Mouse (Mus musculus): ENCODE measurements around the gene Cnnm4. TPM values are rescaled to one million over a fixed set of nuclear protein-coding genes. Genes with fewer than 3 reads are reported as not detected.
A peak's percentile ranks its signal among the peaks of the same experiment; 100 is the strongest.

Cnnm4 gene
- polyA plus RNA-seq, 1 experiment, result 21.6 TPM

DNA sequence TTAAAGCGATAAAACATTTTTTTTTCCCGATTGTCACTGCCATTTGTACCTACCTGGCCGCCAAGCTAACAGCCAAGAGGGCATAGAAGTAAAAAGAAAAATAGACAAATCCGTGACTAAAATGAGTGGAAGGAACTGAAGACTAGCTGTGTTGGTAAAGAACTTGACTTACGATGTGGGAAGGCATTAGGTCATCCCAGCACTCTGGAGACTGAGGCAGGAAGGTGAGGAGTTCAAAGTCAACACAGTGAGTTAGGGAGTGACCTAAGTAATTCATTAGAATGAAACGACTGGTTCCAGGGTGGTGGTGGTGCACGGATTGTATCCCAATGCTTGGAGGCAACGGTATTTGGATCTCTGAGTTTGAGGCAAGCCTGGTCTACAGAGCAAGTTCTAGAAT, 25.9 kb upstream of the Cnnm4 start:
- TF ChIP-seq TCF3 (IDR thresholded peaks at IDR 0.05; ENCODE audit: insufficient read length, low read depth) (no peak), MAX (IDR thresholded peaks at IDR 0.05; ENCODE audit: low read depth) (no peak)
- no peaks in the 10 kb centered on the region for H3K79me2 ChIP-seq (ENCODE audit: control insufficient read depth, insufficient read depth)
- peak overlapping the region; percentile 53 for H3ac ChIP-seq (ENCODE audit: control insufficient read depth, insufficient read length)
- peak overlapping the region; percentile 59 for H3K4me3 ChIP-seq
- H3K27me3 ChIP-seq (ENCODE audit: control insufficient read depth, insufficient read depth, insufficient read length), result no peaks in the 10 kb centered on the region
- H3K36me3 ChIP-seq (ENCODE audit: control insufficient read depth, insufficient read depth), result peaks cover 10% of the 10 kb centered on the region
- peak overlapping the region; percentile 65 for H3K4me2 ChIP-seq (ENCODE audit: low read depth)

- Histone ChIP-seq H3K27me3 (ENCODE audit: control insufficient read depth, insufficient read depth, insufficient read length) (no peaks in the 10 kb centered on the region), H3ac (ENCODE audit: control insufficient read depth, insufficient read length) (no peak overlapping the region), H3K4me2 (ENCODE audit: low read depth) (no peak overlapping the region), H3K79me2 (ENCODE audit: control insufficient read depth, insufficient read depth) (no peaks in the 10 kb centered on the region), H3K4me3 (no peak overlapping the region), H3K36me3 (ENCODE audit: control insufficient read depth, insufficient read depth) (peaks cover 10% of the 10 kb centered on the region)
- TF ChIP-seq CEBPB (IDR thresholded peaks at IDR 0.05; ENCODE audit: insufficient read depth, poor library complexity, severe bottlenecking) (no peak), TCF12 (IDR thresholded peaks at IDR 0.05; ENCODE audit: insufficient read depth, poor library complexity, severe bottlenecking) (no peak), USF1 (IDR thresholded peaks at IDR 0.05; ENCODE audit: low read depth) (no peak), MAX (IDR thresholded peaks at IDR 0.05; ENCODE audit: low read depth) (no peak), MYOD1 (IDR thresholded peaks at IDR 0.05; ENCODE audit: control insufficient read depth in 1 of 3, insufficient read length in 2 of 3, low read depth in 2 of 3) (no peak), REST (IDR thresholded peaks at IDR 0.05; ENCODE audit: insufficient read depth, insufficient read length) (no peak), POLR2A (IDR thresholded peaks at IDR 0.05; ENCODE audit: insufficient read length, low read depth) (no peak), MYOG (IDR thresholded peaks at IDR 0.05; ENCODE audit: control insufficient read depth in 1 of 3, insufficient read depth in 1 of 3, insufficient read length in 2 of 3, low read depth in 2 of 3) (no peak), TCF3 (IDR thresholded peaks at IDR 0.05; ENCODE audit: insufficient read length, low read depth) (no peak), E2F4 (IDR thresholded peaks at IDR 0.05; ENCODE audit: insufficient read depth) (no peak), SRF (IDR thresholded peaks at IDR 0.05; ENCODE audit: control insufficient read depth, insufficient read length, low read depth) (no peak), POLR2AphosphoS2 (IDR thresholded peaks at IDR 0.05; ENCODE audit: insufficient read length, low read depth) (no peak)
Observed at GRCm38 (mm10) chr1:36446106-36446824, 25.2 kb upstream of the Cnnm4 start.

GRCm38 (mm10) chr1:36446841-36447240, 24.6 kb upstream of the Cnnm4 start:
- no peak for TF ChIP-seq REST (IDR thresholded peaks at IDR 0.05; ENCODE audit: insufficient read depth, insufficient read length)
- TF ChIP-seq POLR2AphosphoS2 (IDR thresholded peaks at IDR 0.05; ENCODE audit: insufficient read length, low read depth), result no peak
- no peak for TF ChIP-seq TCF3 (IDR thresholded peaks at IDR 0.05; ENCODE audit: insufficient read length, low read depth)
- no peak for TF ChIP-seq POLR2A (IDR thresholded peaks at IDR 0.05; ENCODE audit: insufficient read length, low read depth)
- no peak for TF ChIP-seq TCF12 (IDR thresholded peaks at IDR 0.05; ENCODE audit: insufficient read depth, poor library complexity, severe bottlenecking)
- TF ChIP-seq E2F4 (IDR thresholded peaks at IDR 0.05; ENCODE audit: insufficient read depth), result no peak
- no peak for TF ChIP-seq SRF (IDR thresholded peaks at IDR 0.05; ENCODE audit: control insufficient read depth, insufficient read length, low read depth)
- TF ChIP-seq MYOG (IDR thresholded peaks at IDR 0.05; ENCODE audit: control insufficient read depth in 1 of 3, insufficient read depth in 1 of 3, insufficient read length in 2 of 3, low read depth in 2 of 3), result no peak
- TF ChIP-seq CEBPB (IDR thresholded peaks at IDR 0.05; ENCODE audit: insufficient read depth, poor library complexity, severe bottlenecking), result no peak
- no peaks in the 10 kb centered on the region for H3K27me3 ChIP-seq (ENCODE audit: control insufficient read depth, insufficient read depth, insufficient read length)
- H3K4me3 ChIP-seq, result no peak overlapping the region
- no peak overlapping the region for H3K4me2 ChIP-seq (ENCODE audit: low read depth)
- H3K79me2 ChIP-seq (ENCODE audit: control insufficient read depth, insufficient read depth), result no peaks in the 10 kb centered on the region
- H3K36me3 ChIP-seq (ENCODE audit: control insufficient read depth, insufficient read depth), result peaks cover 10% of the 10 kb centered on the region
- H3ac ChIP-seq (ENCODE audit: control insufficient read depth, insufficient read length), result no peak overlapping the region

GRCm38 (mm10) chr1:36454055-36454815, 17.2 kb upstream of the Cnnm4 start:
- TF ChIP-seq USF1 (IDR thresholded peaks at IDR 0.05; ENCODE audit: low read depth) (no peak), SRF (IDR thresholded peaks at IDR 0.05; ENCODE audit: control insufficient read depth, insufficient read length, low read depth) (no peak), POLR2AphosphoS2 (IDR thresholded peaks at IDR 0.05; ENCODE audit: insufficient read length, low read depth) (no peak), E2F4 (IDR thresholded peaks at IDR 0.05; ENCODE audit: insufficient read depth) (no peak), CEBPB (IDR thresholded peaks at IDR 0.05; ENCODE audit: insufficient read depth, poor library complexity, severe bottlenecking) (no peak), TCF3 (IDR thresholded peaks at IDR 0.05; ENCODE audit: insufficient read length, low read depth) (no peak), POLR2A (IDR thresholded peaks at IDR 0.05; ENCODE audit: insufficient read length, low read depth) (no peak), MYOG (IDR thresholded peaks at IDR 0.05; ENCODE audit: control insufficient read depth in 1 of 3, insufficient read depth in 1 of 3, insufficient read length in 2 of 3, low read depth in 2 of 3) (no peak), MYOD1 (IDR thresholded peaks at IDR 0.05; ENCODE audit: control insufficient read depth in 1 of 3, insufficient read length in 2 of 3, low read depth in 2 of 3) (no peak), MAX (IDR thresholded peaks at IDR 0.05; ENCODE audit: low read depth) (no peak), REST (IDR thresholded peaks at IDR 0.05; ENCODE audit: insufficient read depth, insufficient read length) (no peak), TCF12 (IDR thresholded peaks at IDR 0.05; ENCODE audit: insufficient read depth, poor library complexity, severe bottlenecking) (no peak)
- Histone ChIP-seq H3ac (ENCODE audit: control insufficient read depth, insufficient read length) (no peak overlapping the region), H3K36me3 (ENCODE audit: control insufficient read depth, insufficient read depth) (no peaks in the 10 kb centered on the region), H3K4me2 (ENCODE audit: low read depth) (no peak overlapping the region), H3K4me3 (no peak overlapping the region), H3K79me2 (ENCODE audit: control insufficient read depth, insufficient read depth) (no peaks in the 10 kb centered on the region), H3K27me3 (ENCODE audit: control insufficient read depth, insufficient read depth, insufficient read length) (no peaks in the 10 kb centered on the region)

All from myocyte (in vitro differentiated cells).